Mouse (Mus musculus): ENCODE measurements around the gene Hapln4.
A peak's percentile ranks its signal among the peaks of the same experiment; 100 is the strongest.

Gene Hapln4

DNA sequence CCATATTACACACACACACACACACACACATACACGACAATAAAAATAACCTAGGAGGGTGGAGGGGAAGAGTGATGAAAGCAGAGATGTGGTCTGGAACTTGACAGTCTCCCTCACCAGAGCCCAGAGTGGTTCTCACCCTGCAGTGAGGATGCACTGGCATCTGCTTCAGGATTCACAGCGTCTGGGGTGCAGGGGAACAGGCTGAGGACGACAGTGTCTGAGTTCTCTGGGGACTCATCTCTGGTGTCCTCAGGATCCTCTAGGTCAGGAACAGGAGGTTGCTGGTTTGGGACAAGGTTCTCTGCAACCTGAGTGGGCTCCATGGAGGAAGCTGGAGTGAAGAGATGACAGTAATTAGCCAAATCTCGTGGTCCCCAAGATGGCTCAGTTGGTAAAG, 54.6 kb downstream of the Hapln4 start:
- no peak for DNase-seq (ENCODE audit: low spot score in 2 of 2)

DNA sequence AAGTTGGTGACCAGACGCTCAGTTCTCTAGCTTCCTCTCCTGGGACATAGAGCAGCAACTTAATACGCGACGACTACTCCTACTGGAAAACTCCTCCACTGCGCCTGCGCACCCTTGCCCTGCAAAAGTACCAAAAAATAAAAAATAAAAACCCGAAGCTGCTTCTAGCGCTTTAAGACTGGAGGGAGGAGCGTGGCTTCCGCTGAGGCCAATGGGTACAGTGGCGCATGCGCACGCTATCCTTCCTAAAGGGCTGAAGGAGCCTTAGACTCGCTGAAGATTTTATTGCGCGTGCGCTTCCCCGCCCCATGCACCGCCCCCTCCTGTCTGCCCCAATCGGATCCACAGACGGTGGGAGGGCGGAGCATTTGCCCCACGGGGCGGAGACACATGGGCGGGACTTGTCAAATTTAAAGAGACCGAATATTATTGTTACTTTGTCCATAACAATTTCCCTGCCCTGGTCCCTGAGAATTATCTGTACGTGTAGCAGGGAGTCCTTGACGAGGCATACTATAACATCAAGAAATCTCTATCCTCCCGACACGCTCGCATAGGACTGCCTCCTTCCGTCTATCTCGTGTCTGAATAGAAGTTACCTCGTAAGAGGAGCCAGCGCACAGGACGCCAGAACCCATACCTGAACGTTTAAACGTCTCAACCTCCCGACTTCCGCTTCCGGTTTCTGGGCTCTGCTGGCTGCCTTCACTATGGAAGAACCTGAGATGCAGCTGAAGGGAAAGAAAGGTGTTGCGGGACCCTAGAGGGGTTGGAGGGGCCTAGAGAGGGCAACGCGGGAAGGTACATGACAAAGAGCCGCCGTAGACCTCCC, 56.0 kb downstream of the Hapln4 start, which contains the start of the genes Rfxank, Borcs8 and Mef2b:
Rfxank (minus strand) TSS at position 129 of the 832 bp plus-strand sequence.
Borcs8 (plus strand) TSS at position 474 of the 832 bp plus-strand sequence.
Mef2b (plus strand) TSS at position 686 of the 832 bp plus-strand sequence.
- peak; percentile 97 to 98 for DNase-seq (ENCODE audit: low spot score in 2 of 2)

DNA sequence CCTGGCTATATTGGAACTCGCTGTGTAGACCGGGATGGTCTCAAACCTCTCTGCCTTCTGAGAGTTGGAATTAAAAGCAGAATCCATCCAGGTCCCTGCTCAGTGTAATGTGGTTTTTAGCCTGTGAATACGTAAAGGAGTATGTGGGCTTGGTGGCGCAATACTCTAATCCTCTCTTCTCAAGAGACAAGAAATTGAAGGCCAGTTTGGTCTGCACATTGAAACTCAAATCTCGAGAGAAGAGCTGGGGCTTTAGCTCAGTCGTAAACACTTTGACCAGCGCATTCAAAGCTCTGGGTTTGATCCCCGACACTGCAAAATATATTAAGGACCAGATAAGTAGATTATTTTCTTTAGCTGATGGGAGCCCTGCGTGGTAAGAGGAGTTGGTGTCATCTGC, 56.7 kb downstream of the Hapln4 start:
- no peak for DNase-seq (ENCODE audit: low spot score in 2 of 2)
